8 mouse cellular contexts compared by ENCODE assay signal in genomic region chr5:31252151-31252550, GRCm38 (mm10). TPM values are rescaled to one million over a fixed set of nuclear protein-coding genes. Genes with fewer than 3 reads are reported as not detected.
DNase-seq lines count a peak whose midpoint lies in the region; ATAC-seq and TF ChIP-seq lines count a peak whose summit lies in the region.

No protein-coding gene starts in this region.

- H3ac ChIP-seq in myocyte (ENCODE audit: control insufficient read depth, insufficient read length): no peak overlapping the region

- no peak for TF ChIP-seq POLR2A in kidney, adult 2 months (IDR thresholded peaks at IDR 0.05; ENCODE audit: low read depth, low read length)
- peak; percentile 27 for TF ChIP-seq POLR2A in myocyte (IDR thresholded peaks at IDR 0.05; ENCODE audit: insufficient read length, low read depth)

- H3K36me3 ChIP-seq in kidney, adult 2 months (ENCODE audit: control insufficient read depth, insufficient read depth, low read length): peaks cover 13% of the 10 kb centered on the region
- peaks cover 97% of the 10 kb centered on the region for H3K36me3 ChIP-seq in embryonic facial prominence, embryonic 10.5 days (replicated peaks)
- H3K36me3 ChIP-seq in hindbrain, embryonic 14.5 days (replicated peaks; ENCODE audit: control insufficient read depth, insufficient read depth): peaks cover 97% of the 10 kb centered on the region
- peaks cover 37% of the 10 kb centered on the region for H3K36me3 ChIP-seq in myocyte (ENCODE audit: control insufficient read depth, insufficient read depth)

- no peaks in the 10 kb centered on the region for H3K27me3 ChIP-seq in kidney, adult 2 months (replicated peaks; ENCODE audit: control insufficient read depth, insufficient read depth, low read length)
- no peaks in the 10 kb centered on the region for H3K27me3 ChIP-seq in embryonic facial prominence, embryonic 10.5 days (replicated peaks; ENCODE audit: low read depth, poor library complexity, severe bottlenecking)
- no peaks in the 10 kb centered on the region for H3K27me3 ChIP-seq in hindbrain, embryonic 14.5 days (ENCODE audit: control insufficient read depth, insufficient read depth, low read length)
- H3K27me3 ChIP-seq in myocyte (ENCODE audit: control insufficient read depth, insufficient read depth, insufficient read length): no peaks in the 10 kb centered on the region

- H3K27ac ChIP-seq in kidney, adult 2 months (ENCODE audit: insufficient read depth, low read depth, low read length): peak overlapping the region; percentile 56; the same call in 1 of the 2 replicates
- H3K27ac ChIP-seq in embryonic facial prominence, embryonic 10.5 days (replicated peaks): peak overlapping the region; percentile 83
- H3K27ac ChIP-seq in hindbrain, embryonic 14.5 days: no peak overlapping the region

- DNase-seq in kidney, adult 2 months: no peak
- no peak for DNase-seq in kidney, adult 18-20 months
- DNase-seq in embryonic facial prominence, embryonic 10.5 days (ENCODE audit: low spot score): no peak
- DNase-seq in hindbrain, embryonic 14.5 days (ENCODE audit: low spot score): no peak
- no peak for DNase-seq in adrenal gland, postnatal 36 days
- DNase-seq in gastrocnemius, adult 18-20 months (ENCODE audit: low spot score): no peak
- no peak for DNase-seq in layer of hippocampus, adult 11-12 months (ENCODE audit: low spot score)

- no peak for ATAC-seq in hindbrain, embryonic 14.5 days (ENCODE audit: low FRiP score)

- no peak overlapping the region for H3K9ac ChIP-seq in hindbrain, embryonic 14.5 days

- no peak for TF ChIP-seq CTCF in kidney, adult 2 months (conservative IDR thresholded peaks at IDR 0.05; ENCODE audit: insufficient read depth, insufficient read length, low read depth, low read length)

- H3K9me3 ChIP-seq in embryonic facial prominence, embryonic 10.5 days: no peaks in the 10 kb centered on the region
- no peaks in the 10 kb centered on the region for H3K9me3 ChIP-seq in hindbrain, embryonic 14.5 days (ENCODE audit: control insufficient read depth, low read length)

- H3K4me2 ChIP-seq in hindbrain, embryonic 14.5 days (replicated peaks): 0 out of 2 replicates have a peak overlapping the region, but pooled peaks have one; percentile 14
- H3K4me2 ChIP-seq in myocyte (ENCODE audit: low read depth): no peak overlapping the region

- H3K79me2 ChIP-seq in myocyte (ENCODE audit: control insufficient read depth, insufficient read depth): no peaks in the 10 kb centered on the region

- H3K4me1 ChIP-seq in kidney, adult 2 months (ENCODE audit: control insufficient read depth, insufficient read depth, low read length): 0 out of 2 replicates have a peak, but pooled peaks cover 5% of the 10 kb centered on the region
- H3K4me1 ChIP-seq in embryonic facial prominence, embryonic 10.5 days: peaks cover 38% of the 10 kb centered on the region
- no peaks in the 10 kb centered on the region for H3K4me1 ChIP-seq in hindbrain, embryonic 14.5 days (replicated peaks; ENCODE audit: control insufficient read depth, insufficient read depth, low read length)

- 68% methylated on average over 10 of the region's 10 CpGs for WGBS in kidney, adult 2 months
- 51% methylated on average over 10 of the region's 10 CpGs for WGBS in embryonic facial prominence, embryonic 10.5 days
- WGBS in hindbrain, embryonic 14.5 days: 56% methylated on average over 10 of the region's 10 CpGs

- peak overlapping the region; percentile 71 for H3K4me3 ChIP-seq in kidney, adult 2 months (ENCODE audit: insufficient read depth, low read depth, low read length)
- peak overlapping the region; percentile 56 for H3K4me3 ChIP-seq in embryonic facial prominence, embryonic 10.5 days
- no peak overlapping the region for H3K4me3 ChIP-seq in hindbrain, embryonic 14.5 days (replicated peaks; ENCODE audit: low read length)
- no peak overlapping the region for H3K4me3 ChIP-seq in myocyte

TF ChIP-seq in myocyte, 11 proteins besides CTCF, POLR2A, EP300 and RAD21:
- TF ChIP-seq MYOD1 (IDR thresholded peaks at IDR 0.05; ENCODE audit: control insufficient read depth in 1 of 3, insufficient read length in 2 of 3, low read depth in 2 of 3): no peak

RNA-seq across cellular contexts. Expression of gene Krtcap3, which starts 0.7 kb away (rescaled TPM):
- polyA plus RNA-seq in kidney, adult 2 months (2012; rRNA removed): 19.7 and 23.6 TPM in 2 replicates
- polyA plus RNA-seq in embryonic facial prominence, embryonic 10.5 days (2016; fragmentation: Nextera tagmentation; extraction: Ambion mirVana): 16.8 and 21.2 TPM in 2 replicates
- polyA plus RNA-seq in hindbrain, embryonic 14.5 days (2014; fragmentation: Nextera tagmentation; extraction: Ambion mirVana): 2.9 and 4.2 TPM in 2 replicates
- polyA plus RNA-seq in myocyte (2012; fragmentation: generic; extraction: Trizol): 2.1 TPM
- total RNA-seq in adrenal gland, postnatal 36 days (2021): 1 to 10 TPM; 3.7 to 4.1 TPM
- 1 to 10 TPM; 1.9 to 2.1 TPM for total RNA-seq in gastrocnemius, adult 18-20 months (2021)

RNA-seq across cellular contexts. Expression of gene Gm9970, which starts 11.1 kb away (rescaled TPM):
- 0.45 and 0.96 TPM in 2 replicates for polyA plus RNA-seq in kidney, adult 2 months (2012; rRNA removed)
- 0.40 TPM in 1 of 2 replicates, not detected in the other for polyA plus RNA-seq in embryonic facial prominence, embryonic 10.5 days (2016; fragmentation: Nextera tagmentation; extraction: Ambion mirVana)
- polyA plus RNA-seq in hindbrain, embryonic 14.5 days (2014; fragmentation: Nextera tagmentation; extraction: Ambion mirVana): 0.56 and 0.66 TPM in 2 replicates
- not detected for polyA plus RNA-seq in myocyte (2012; fragmentation: generic; extraction: Trizol)
- total RNA-seq in adrenal gland, postnatal 36 days (2021): not detected
- not detected for total RNA-seq in gastrocnemius, adult 18-20 months (2021)

RNA-seq across cellular contexts. Expression of gene Nrbp1, which starts 11.5 kb away (rescaled TPM):
- 126 and 130 TPM in 2 replicates for polyA plus RNA-seq in kidney, adult 2 months (2012; rRNA removed)
- 140 and 143 TPM in 2 replicates for polyA plus RNA-seq in embryonic facial prominence, embryonic 10.5 days (2016; fragmentation: Nextera tagmentation; extraction: Ambion mirVana)
- polyA plus RNA-seq in hindbrain, embryonic 14.5 days (2014; fragmentation: Nextera tagmentation; extraction: Ambion mirVana): 149 and 161 TPM in 2 replicates
- 87.9 TPM for polyA plus RNA-seq in myocyte (2012; fragmentation: generic; extraction: Trizol)
- 10 to 100 TPM; 80.6 to 95.8 TPM for total RNA-seq in adrenal gland, postnatal 36 days (2021)
- 10 to 100 TPM; 50.3 to 54.9 TPM for total RNA-seq in gastrocnemius, adult 18-20 months (2021)

RNA-seq across cellular contexts. Expression of gene Ppm1g, which starts 31.7 kb away (rescaled TPM):
- polyA plus RNA-seq in kidney, adult 2 months (2012; rRNA removed): 41.1 and 43.2 TPM in 2 replicates
- polyA plus RNA-seq in embryonic facial prominence, embryonic 10.5 days (2016; fragmentation: Nextera tagmentation; extraction: Ambion mirVana): 185 and 197 TPM in 2 replicates
- polyA plus RNA-seq in hindbrain, embryonic 14.5 days (2014; fragmentation: Nextera tagmentation; extraction: Ambion mirVana): 162 TPM in 2 replicates
- 89.3 TPM for polyA plus RNA-seq in myocyte (2012; fragmentation: generic; extraction: Trizol)
- total RNA-seq in adrenal gland, postnatal 36 days (2021): 100 to 1,000 TPM; 105 to 129 TPM
- total RNA-seq in gastrocnemius, adult 18-20 months (2021): 10 to 100 TPM; 37.8 to 43.9 TPM

RNA-seq across cellular contexts. Expression of gene Ift172, which starts 38.8 kb away (rescaled TPM):
- polyA plus RNA-seq in kidney, adult 2 months (2012; rRNA removed): 33.2 and 34.2 TPM in 2 replicates
- 37.3 and 39.2 TPM in 2 replicates for polyA plus RNA-seq in embryonic facial prominence, embryonic 10.5 days (2016; fragmentation: Nextera tagmentation; extraction: Ambion mirVana)
- polyA plus RNA-seq in hindbrain, embryonic 14.5 days (2014; fragmentation: Nextera tagmentation; extraction: Ambion mirVana): 34.5 and 37.2 TPM in 2 replicates
- 22.5 TPM for polyA plus RNA-seq in myocyte (2012; fragmentation: generic; extraction: Trizol)
- 10 to 100 TPM; 30.4 to 39.0 TPM for total RNA-seq in adrenal gland, postnatal 36 days (2021)
- total RNA-seq in gastrocnemius, adult 18-20 months (2021): 10 to 100 TPM; 26.2 to 26.9 TPM

Comparison
In these comparisons a context has a peak if more than half of its experiments do, and no peak if none do; other contexts are left out.
1. H3K4me3 ChIP-seq: peak in kidney, adult 2 months (single experiment) and embryonic facial prominence, embryonic 10.5 days (single experiment); none in hindbrain, embryonic 14.5 days (single experiment) and myocyte (single experiment).